Mouse (Mus musculus) ES-Bruce4 (cell line): ENCODE measurements around the gene Arid1b. TPM values are rescaled to one million over a fixed set of nuclear protein-coding genes. Genes with fewer than 3 reads are reported as not detected.

Experiments
- H3K27ac ChIP-seq: 2 replicates; pipeline ENCODE4 v1.5.1; 2012; ENCODE audit warnings: low read length, inconsistent platforms; ENCODE audit not compliant: insufficient read depth
- H3K27me3 ChIP-seq: 2 replicates; pipeline ENCODE4 v1.6.1; 2012; ENCODE audit warnings: mild to moderate bottlenecking, low read length, inconsistent platforms; ENCODE audit not compliant: control insufficient read depth, poor library complexity, insufficient read depth, severe bottlenecking
- H3K36me3 ChIP-seq: 2 replicates; pipeline ENCODE4 v1.6.1; 2012; ENCODE audit warnings: inconsistent platforms, mild to moderate bottlenecking, low read length, moderate library complexity; ENCODE audit not compliant: control insufficient read depth, poor library complexity, insufficient read depth, severe bottlenecking
- H3K4me1 ChIP-seq: one replicate; pipeline ENCODE4 v1.8.1; 2011; ENCODE audit warnings: low read length; ENCODE audit not compliant: control insufficient read depth, insufficient read depth
- H3K4me3 ChIP-seq: 2 replicates; pipeline ENCODE4 v1.5.1; 2011; ENCODE audit warnings: low read depth, mild to moderate bottlenecking, low read length
- H3K9ac ChIP-seq: 2 replicates; pipeline ENCODE4 v1.6.1; 2012; ENCODE audit warnings: low read depth, mild to moderate bottlenecking, inconsistent platforms; ENCODE audit not compliant: poor library complexity, severe bottlenecking
- H3K9me3 ChIP-seq: replicated peaks from 2 replicates; pipeline ENCODE4 v1.6.1; 2012; ENCODE audit warnings: mild to moderate bottlenecking, low read length, inconsistent platforms; ENCODE audit not compliant: control insufficient read depth, poor library complexity, insufficient read depth, severe bottlenecking
- CTCF ChIP-seq: IDR thresholded peaks from one replicate; pipeline ENCODE4 v1.8.1; 2011; ENCODE audit warnings: low read depth, low read length
- EP300 ChIP-seq: IDR thresholded peaks from 2 replicates; pipeline ENCODE4 v1.6.1; 2011; ENCODE audit warnings: low read depth, low read length; ENCODE audit not compliant: insufficient read depth
- POLR2A ChIP-seq: IDR thresholded peaks from one replicate; pipeline ENCODE4 v1.8.1; 2011; ENCODE audit warnings: low read length; ENCODE audit not compliant: insufficient read depth
- polyA plus RNA-seq: library from polyadenylated mRNA; stranded (reverse); fragments of >200 nt; gene quantifications from 2 replicates; pipeline ENCODE4 v1.2.4, GENCODE M21; 2011; ENCODE audit warnings: low read depth; ENCODE audit not compliant: missing spikeins, insufficient read depth, insufficient read length

Gene Arid1b
- polyA plus RNA-seq, 1 experiment = 20.4 TPM

DNA sequence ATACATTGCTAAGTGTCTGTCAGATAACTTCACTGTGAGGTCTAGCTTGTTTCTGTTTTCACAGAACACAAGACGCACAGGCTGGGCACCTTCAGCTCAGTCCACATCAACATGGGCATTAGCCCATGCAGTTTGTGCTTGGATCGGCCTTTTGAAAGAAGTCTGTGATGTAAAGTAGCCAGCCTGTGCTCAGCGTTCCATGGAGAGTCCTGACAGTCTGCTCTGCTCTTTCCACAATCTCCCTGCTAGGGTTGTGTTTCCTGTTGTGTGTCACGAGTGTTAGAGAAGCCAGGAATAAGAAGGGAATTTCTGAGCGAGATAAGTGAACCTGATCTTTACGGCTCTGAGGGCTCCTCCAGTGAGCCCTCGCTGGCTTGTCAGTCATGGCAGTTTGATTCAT is 184.9 kb downstream of the Arid1b start:
- no peaks in the 10 kb centered on the region for H3K4me1 ChIP-seq
- no peak overlapping the region for H3K27ac ChIP-seq
- H3K4me3 ChIP-seq = no peak overlapping the region
- H3K27me3 ChIP-seq = no peaks in the 10 kb centered on the region
- no peaks in the 10 kb centered on the region for H3K9me3 ChIP-seq
- H3K9ac ChIP-seq = no peak overlapping the region
- TF ChIP-seq CTCF (no peak), EP300 (no peak), POLR2A (no peak)
- H3K36me3 ChIP-seq = no peaks in the 10 kb centered on the region

DNA sequence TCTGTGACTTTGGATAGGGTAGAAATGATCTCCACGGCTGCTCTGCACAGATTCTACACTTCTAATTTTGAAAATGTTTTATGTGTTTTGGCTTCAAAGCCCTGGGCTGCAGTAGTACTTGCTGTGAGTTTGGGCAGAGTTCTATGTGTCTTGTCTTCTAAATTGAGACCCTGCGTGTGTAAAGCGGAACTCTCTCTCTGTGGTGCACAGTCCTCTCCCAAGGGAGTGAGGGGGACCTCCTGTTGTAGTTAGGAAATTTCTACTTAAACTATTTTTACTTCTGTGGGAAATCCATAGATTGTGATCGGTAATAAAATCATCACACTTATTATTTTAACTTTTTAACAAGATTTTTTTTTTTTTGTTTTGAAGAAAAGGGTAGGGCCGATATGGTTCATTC is 185.3 kb downstream of the Arid1b start:
- Histone ChIP-seq H3K9me3 (no peaks in the 10 kb centered on the region), H3K4me1 (no peaks in the 10 kb centered on the region), H3K4me3 (no peak overlapping the region), H3K27me3 (no peaks in the 10 kb centered on the region), H3K36me3 (no peaks in the 10 kb centered on the region), H3K9ac (no peak overlapping the region), H3K27ac (no peak overlapping the region)
- no peak for TF ChIP-seq CTCF
- no peak for TF ChIP-seq EP300
- TF ChIP-seq POLR2A = no peak

DNA sequence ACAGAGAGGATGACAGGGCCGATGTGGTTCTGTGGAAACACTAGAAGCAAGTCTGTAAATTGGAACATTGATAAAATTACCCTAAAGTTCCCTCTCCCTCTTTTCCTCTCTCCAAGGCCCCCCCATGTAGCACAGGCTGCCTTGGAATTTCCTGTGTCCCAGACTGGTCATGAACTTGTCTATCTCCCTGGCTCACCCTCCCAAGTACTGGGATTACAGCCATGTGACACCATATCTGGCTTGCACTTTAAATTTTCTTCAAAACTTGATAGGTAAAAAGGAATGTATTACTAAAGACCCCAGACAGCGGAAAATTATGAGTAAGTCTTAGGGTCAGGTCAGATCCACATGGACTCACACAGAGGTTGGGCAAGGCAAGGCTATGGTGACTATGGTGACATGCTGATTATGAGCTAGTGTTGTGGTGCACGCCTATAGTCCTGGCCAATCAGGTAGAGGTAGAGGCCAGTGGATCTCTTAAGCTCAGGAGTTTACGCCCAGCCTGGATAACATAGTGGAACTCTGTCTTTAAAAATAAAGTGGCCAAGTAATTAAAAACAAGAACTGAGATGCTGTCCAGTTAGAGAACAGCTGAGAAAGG is 185.9 kb downstream of the Arid1b start:
- Histone ChIP-seq H3K9me3 (no peaks in the 10 kb centered on the region), H3K27ac (no peak overlapping the region), H3K4me3 (no peak overlapping the region), H3K4me1 (no peaks in the 10 kb centered on the region), H3K27me3 (no peaks in the 10 kb centered on the region), H3K36me3 (no peaks in the 10 kb centered on the region), H3K9ac (no peak overlapping the region)
- TF ChIP-seq CTCF (no peak), POLR2A (no peak), EP300 (no peak)

DNA sequence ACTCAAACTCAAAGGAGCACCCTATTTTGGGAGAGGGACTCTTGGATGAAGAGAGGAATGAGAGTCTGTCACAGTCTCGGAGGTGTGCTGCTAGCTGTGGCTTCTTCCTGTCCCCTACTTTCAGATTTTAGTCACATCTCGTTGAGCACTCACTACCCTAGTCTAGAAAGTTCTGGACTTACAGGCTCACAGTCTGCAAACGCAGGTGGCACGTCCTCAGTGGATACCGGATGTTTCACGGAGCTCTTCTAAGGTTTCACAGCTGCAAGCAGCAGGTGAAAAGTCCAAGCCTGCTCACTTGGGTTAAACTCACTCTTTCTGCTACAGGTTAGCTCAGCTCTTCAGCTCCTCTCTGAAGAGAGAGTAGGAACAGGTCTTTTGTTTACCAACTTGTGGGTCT is 186.8 kb downstream of the Arid1b start:
- Histone ChIP-seq H3K9ac (no peak overlapping the region), H3K4me3 (no peak overlapping the region), H3K9me3 (no peaks in the 10 kb centered on the region), H3K36me3 (no peaks in the 10 kb centered on the region), H3K27me3 (no peaks in the 10 kb centered on the region), H3K4me1 (no peaks in the 10 kb centered on the region), H3K27ac (no peak overlapping the region)
- TF ChIP-seq CTCF = no peak
- no peak for TF ChIP-seq POLR2A
- TF ChIP-seq EP300 = no peak

DNA sequence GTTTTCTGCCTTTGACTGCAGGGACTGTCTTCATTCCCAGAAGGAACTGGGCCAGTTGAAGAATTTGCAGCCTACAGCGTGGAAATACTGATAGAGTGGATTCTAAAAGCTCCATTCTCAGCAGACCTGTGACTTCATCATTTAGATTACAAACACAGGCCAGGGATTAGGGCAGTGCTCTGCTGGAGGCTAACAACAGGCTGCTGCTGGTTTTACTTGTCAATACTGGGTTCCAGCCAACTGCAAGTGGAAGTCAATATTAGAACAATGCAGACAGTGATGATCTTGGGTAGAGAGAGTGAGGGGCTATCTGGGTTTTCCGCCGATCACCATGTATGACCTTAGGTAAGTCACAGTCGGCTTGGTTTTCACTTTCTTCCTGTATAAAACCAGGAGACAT is 188.4 kb downstream of the Arid1b start:
- TF ChIP-seq POLR2A = no peak
- no peak for TF ChIP-seq EP300
- TF ChIP-seq CTCF = no peak

DNA sequence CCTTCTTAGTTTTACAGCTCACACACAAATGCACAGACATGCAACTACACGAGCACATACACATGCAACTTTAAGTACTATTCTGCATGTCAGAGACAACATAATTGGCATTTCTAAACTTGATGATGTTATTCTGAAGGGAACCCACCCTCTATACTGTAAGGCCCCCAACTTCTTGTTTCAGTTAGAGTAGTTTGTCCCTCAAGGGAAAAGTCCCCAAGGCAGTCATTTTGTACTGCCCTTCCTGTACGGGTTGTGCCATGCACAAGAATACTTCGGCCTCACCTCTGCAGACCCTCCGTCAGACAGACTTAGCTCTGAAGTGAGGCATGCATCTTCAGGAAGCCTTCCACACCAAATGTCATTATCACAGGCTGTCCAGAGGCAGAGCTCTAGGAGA is 191.4 kb downstream of the Arid1b start:
- Histone ChIP-seq H3K27ac (no peak overlapping the region), H3K27me3 (no peaks in the 10 kb centered on the region), H3K4me1 (no peaks in the 10 kb centered on the region), H3K9me3 (no peaks in the 10 kb centered on the region), H3K9ac (no peak overlapping the region), H3K36me3 (no peaks in the 10 kb centered on the region), H3K4me3 (no peak overlapping the region)
- TF ChIP-seq EP300 = no peak
- no peak for TF ChIP-seq CTCF
- TF ChIP-seq POLR2A = no peak

More for the DNA sequence above, 188.4 kb downstream of the Arid1b start:
- H3K27me3 ChIP-seq = no peaks in the 10 kb centered on the region
- no peak overlapping the region for H3K9ac ChIP-seq
- no peaks in the 10 kb centered on the region for H3K36me3 ChIP-seq
- no peak overlapping the region for H3K4me3 ChIP-seq
- no peaks in the 10 kb centered on the region for H3K9me3 ChIP-seq
- H3K27ac ChIP-seq = no peak overlapping the region
- no peaks in the 10 kb centered on the region for H3K4me1 ChIP-seq
